Mouse (Mus musculus) gastrocnemius, postnatal 4 days (tissue): Measurements from ENCODE around the gene Letm1. TPM values are rescaled to one million over a fixed set of nuclear protein-coding genes. Genes with fewer than 3 reads are reported as not detected.

Experiments
- DNase-seq, 2 experiments: peaks; one replicate each; pipeline ENCODE4 v3.0.0; 2021 to 2022; ENCODE audit warnings: low spot score in 2 of 2, mixed read lengths in 2 of 2
- total RNA-seq, 2 experiments: library from RNA; stranded (reverse); gene quantifications; 2 replicates each; pipeline ENCODE4 v1.2.3; 2021

Gene Letm1
- total RNA-seq, 2 experiments from 2014 or later = 43.7 to 51.3 TPM

- DNase-seq = no peak
Measured at GRCm38 (mm10) chr5:33740548-33740947, 42.1 kb downstream of the Letm1 start.

- DNase-seq = no peak
Measured at GRCm38 (mm10) chr5:33738341-33738740, 44.3 kb downstream of the Letm1 start.

GRCm38 (mm10) chr5:33737903-33738321, 44.7 kb downstream of the Letm1 start:
- DNase-seq = peak; percentile 51 to 69

GRCm38 (mm10) chr5:33736230-33736629, 46.4 kb downstream of the Letm1 start:
- no peak for DNase-seq

- DNase-seq = no peak
Measured at GRCm38 (mm10) chr5:33735412-33736092, 47.1 kb downstream of the Letm1 start.

GRCm38 (mm10) chr5:33733837-33734236, 48.8 kb downstream of the Letm1 start:
- no peak for DNase-seq

DNA sequence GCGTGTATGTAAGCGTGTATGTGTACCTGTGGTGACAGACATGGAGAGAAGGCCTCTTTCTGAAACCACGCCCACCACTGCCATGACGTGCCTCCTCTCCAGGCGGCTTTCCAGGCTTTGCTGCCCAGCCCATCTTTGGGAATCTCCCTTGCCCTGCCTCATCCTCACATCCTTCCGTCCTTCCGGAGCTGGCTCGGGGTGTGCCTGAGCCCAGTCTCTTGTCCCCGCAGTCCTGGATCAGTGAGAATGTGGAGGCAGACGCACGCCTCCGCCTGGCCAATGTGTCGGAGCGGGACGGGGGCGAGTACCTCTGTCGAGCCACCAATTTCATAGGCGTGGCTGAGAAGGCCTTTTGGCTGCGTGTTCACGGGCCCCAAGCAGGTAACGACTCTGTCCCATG, 51.6 kb downstream of the Letm1 start:
- DNase-seq = no peak

DNA sequence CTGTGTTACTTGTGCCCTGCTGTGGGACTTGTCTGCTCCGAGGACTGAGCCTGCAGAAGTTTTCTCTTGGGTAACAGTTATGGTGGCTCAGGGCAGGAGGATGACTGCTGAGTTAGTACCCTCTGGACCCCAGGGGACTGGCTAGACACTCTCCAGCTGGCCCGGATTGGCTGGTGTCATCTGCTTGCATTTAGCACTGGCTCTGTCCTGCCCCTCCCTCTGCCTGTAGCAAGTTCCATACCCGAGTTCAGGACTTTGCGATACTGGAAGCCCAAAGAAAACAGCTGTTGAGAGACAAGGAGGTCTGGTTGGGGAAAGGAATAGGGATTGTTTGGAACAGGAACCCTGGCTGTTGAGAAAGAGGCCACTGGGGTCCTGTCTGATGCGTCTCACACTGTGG, 52.1 kb downstream of the Letm1 start:
- DNase-seq = no peak

DNA sequence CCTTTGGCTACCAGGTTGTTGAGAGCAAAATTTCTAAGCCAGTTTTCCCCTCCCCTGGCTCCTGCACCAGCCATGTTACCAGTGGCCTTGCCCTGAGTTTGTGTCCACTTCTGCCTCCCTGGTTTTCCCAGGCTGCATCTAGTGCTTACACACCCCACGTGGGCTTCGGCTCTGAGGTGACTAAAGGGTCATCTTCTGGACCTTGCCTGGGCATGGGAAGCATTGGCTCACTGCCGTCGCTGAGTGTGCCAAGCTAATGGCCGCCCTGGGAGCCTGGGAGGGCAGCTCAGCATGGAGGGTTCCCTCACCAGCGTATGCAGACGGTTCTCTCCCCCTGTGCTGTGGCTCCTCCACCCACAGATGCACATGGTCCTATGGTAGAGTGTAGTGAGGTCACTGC, 53.8 kb downstream of the Letm1 start:
- no peak for DNase-seq

DNA sequence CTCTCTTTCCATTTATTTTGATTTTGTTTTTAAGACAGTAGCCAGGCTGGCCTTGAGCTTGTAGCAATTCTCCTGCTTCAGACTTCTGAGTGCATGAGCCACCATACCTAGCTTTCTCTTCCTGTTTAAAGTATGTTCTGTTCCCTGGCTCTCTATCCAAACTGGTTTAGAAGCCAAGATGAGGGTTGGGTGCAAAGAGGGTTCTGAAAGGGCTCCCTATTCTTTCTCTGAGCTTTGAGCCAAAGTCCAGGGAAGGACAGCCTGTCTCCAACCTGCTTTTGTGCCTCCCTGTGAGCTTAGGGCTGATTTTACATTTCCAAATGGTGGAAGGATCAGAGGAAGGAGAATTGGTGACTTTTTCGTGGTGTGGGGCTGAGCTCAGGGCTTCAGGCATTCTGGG, 55.7 kb downstream of the Letm1 start:
- DNase-seq = no peak

DNA sequence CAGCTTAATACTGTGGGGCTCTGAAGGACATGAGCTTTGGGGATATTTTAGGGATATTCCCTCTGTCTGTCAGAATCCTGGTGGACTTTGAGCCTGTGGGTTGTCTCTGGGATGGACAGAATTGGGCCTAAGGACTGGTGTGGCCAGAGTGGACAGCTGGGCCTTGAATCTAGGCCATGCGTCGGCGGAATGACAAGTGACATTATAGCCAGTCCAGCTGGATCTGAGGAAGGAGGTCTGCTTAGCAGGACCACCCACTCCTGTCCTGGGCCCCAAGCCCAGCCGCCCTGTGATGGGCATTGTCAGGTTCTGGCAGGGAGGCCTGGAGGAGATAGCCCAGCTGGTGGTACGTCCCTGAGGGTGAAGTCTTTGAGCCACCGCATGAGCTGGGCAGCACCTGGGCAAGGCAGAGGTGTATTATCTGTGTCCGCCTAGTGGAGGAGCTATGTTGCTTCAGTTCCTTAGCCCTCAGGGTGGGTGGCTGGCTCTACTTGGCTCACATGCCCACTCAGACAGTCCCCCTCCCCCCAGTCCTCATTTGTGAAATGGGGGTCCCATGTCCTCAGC, 56.5 kb downstream of the Letm1 start:
- no peak for DNase-seq

GRCm38 (mm10) chr5:33723641-33724465, 58.8 kb downstream of the Letm1 start:
- DNase-seq = no peak

GRCm38 (mm10) chr5:33723019-33723640, 59.5 kb downstream of the Letm1 start:
- DNase-seq = no peak

- DNase-seq = no peak
Measured at GRCm38 (mm10) chr5:33722266-33723018, 60.2 kb downstream of the Letm1 start.

DNA sequence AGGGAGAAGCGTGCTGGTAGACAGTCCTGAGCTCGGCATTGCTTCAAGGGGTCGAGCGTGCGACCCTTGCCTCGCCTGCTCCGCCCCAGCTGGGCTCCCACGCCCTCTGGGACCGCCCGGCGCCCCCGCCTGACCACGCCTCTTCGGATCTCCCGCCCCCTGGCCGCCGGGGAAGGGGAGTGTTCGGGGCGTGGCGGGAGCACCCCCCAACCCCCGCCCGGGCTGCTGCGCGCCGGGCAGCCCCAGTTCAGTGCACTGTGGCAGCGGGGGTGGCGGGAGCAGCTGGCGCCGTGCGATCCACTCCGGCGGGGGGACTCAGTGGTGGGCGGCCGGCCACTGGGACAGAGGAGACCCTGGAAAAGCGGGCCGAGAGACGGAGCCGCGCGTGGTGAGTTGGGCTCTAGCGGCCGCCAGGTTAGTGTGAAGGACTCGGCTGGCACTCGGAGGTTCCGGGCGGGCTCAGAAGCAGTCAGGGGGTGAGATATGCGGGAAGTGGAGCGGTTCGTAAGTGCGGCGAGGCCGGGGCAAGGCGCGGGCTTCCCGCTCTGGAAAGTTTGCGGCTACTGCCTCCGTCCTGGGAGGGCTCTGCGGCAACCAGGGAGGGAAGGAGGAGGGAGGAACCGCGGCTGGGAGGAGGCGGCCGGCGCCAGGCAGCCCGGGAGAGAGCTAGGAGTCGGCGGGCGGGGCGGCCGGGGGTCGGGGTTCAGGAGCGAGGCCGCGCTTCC, 60.9 kb downstream of the Letm1 start, which contains the start of gene Fgfr3:
TSS of gene Fgfr3 (plus strand) at position 134 of the 725 bp plus-strand sequence.
- peak in 1 of 2 experiments; percentile 56 for DNase-seq

- no peak for DNase-seq
Measured at GRCm38 (mm10) chr5:33720852-33721490, 61.6 kb downstream of the Letm1 start.

- no peak for DNase-seq
Measured at GRCm38 (mm10) chr5:33718460-33718859, 64.2 kb downstream of the Letm1 start.

- DNase-seq = no peak
Measured at GRCm38 (mm10) chr5:33716467-33716866, 66.2 kb downstream of the Letm1 start.

DNA sequence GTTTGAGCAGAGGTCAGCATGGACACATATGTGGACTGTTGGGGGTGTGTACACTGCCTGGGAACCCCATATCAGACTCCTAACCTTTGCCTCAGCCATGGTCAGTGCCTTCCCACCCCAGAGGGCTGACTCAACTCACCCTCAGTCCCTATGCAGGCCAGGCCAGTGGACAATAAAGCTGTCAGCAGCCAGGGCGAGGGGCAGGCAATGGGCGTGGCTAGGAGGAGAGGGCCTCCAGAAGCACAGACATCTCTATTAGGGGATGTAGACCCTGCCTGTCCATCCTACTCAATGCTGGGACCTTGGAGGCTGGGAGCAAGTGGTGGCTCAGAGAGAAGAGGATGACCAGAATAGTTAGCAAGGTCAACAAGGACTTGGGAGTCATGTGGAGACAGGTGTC, 67.4 kb downstream of the Letm1 start:
- no peak for DNase-seq

GRCm38 (mm10) chr5:33712550-33712949, 70.1 kb downstream of the Letm1 start:
- DNase-seq = no peak
